Mouse (Mus musculus) erythroid progenitor cell, adult 5-6 weeks (primary cell): ENCODE results near the gene Cth. TPM values are rescaled to one million over a fixed set of nuclear protein-coding genes. Genes with fewer than 3 reads are reported as not detected.

ENCODE experiments used
- ATAC-seq: replicated peaks from 2 replicates; pipeline ENCODE4 v1.8.0; 2016; ENCODE audit warnings: moderate number of reproducible peaks, mild to moderate bottlenecking, moderate TSS enrichment, inconsistent platforms; ENCODE audit not compliant: poor library complexity, low FRiP score, severe bottlenecking
- total RNA-seq, 2 experiments: library from RNA; stranded (forward) in 1 of 2; stranded (reverse) in 1 of 2; fragments of 150-400 nt in 1 of 2; fragments of 186-747, 209-891 nt in 1 of 2; gene quantifications; 2 replicates each; pipeline versions ENCODE4 v1.2.3 to v1.2.4; 2015 to 2017; ENCODE audit warnings: low replicate concordance in 2 of 2

The Cth gene
- total RNA-seq, 2 experiments from 2014 or later: not detected

- no peak for ATAC-seq
These were observed 77.3 kb downstream of the Cth start for GRCm38 (mm10) chr3:157847338-157848284.

Other genes starting within 250 kb of the Cth start
- gene Ankrd13c, start 22.2 kb upstream of the Cth start, total RNA-seq (2015; ENCODE audit: low replicate concordance): 31.0 and 31.7 TPM in 2 replicates
- gene Ankrd13c, start 22.2 kb upstream of the Cth start, total RNA-seq (2017; ENCODE audit: low replicate concordance): 44.6 and 61.1 TPM in 2 replicates
- 207 and 219 TPM in 2 replicates for gene Srsf11, start 111.6 kb upstream of the Cth start, total RNA-seq (2015; ENCODE audit: low replicate concordance)
- 168 and 230 TPM in 2 replicates for gene Srsf11, start 111.6 kb upstream of the Cth start, total RNA-seq (2017; ENCODE audit: low replicate concordance)
- 7.1 and 38.2 TPM in 2 replicates for gene Lrrc40, start 111.6 kb upstream of the Cth start, total RNA-seq (2015; ENCODE audit: low replicate concordance)
- 10.5 and 20.8 TPM in 2 replicates for gene Lrrc40, start 111.6 kb upstream of the Cth start, total RNA-seq (2017; ENCODE audit: low replicate concordance)